Mouse (Mus musculus): Measurements from ENCODE around the gene Dnm3.

DNA sequence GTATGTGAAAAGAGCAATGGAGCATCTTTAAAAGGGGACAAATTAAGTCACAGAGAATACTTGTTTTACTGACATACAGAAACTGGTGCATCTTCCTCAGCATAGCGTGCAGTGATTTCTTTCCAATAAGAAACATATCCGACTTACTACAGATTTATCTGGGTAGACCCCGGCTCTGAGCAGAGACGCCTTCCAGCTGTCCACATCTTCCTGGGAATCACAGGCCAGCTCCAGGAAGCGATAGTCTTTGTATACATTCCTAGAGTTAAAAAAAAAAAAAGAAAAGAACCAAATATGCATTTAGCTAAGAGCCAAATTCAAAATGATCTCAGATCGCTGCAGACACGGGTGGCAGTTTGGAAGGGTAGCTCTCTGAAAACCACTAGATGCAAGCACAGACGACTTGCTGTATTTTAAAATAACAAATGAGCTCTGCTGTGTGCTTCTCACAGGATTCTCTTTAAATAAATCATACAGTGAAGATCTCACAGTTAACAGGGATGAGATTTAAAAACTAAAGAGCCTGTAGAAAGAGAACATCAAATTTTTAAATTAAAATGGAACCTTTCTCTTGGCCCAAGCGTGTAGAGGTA is 393.9 kb downstream of the Dnm3 start:
- no peak for TF ChIP-seq CTCF (conservative IDR thresholded peaks at IDR 0.05; ENCODE audit: insufficient read depth, insufficient read length, low read depth, low read length)
- no peak for TF ChIP-seq POLR2A (IDR thresholded peaks at IDR 0.05; ENCODE audit: low read depth, low read length)

Data from kidney, adult 2 months (tissue).